Mouse (Mus musculus): ENCODE measurements around the gene Ghrh. TPM values are rescaled to one million over a fixed set of nuclear protein-coding genes. Genes with fewer than 3 reads are reported as not detected.
A peak's percentile ranks its signal among the peaks of the same experiment; 100 is the strongest.

The Ghrh gene
- total RNA-seq, 1 experiment from 2014 or later: not detected

GRCm38 (mm10) chr2:157314310-157314709, 33.0 kb downstream of the Ghrh start:
- ATAC-seq (ENCODE audit: extremely low read depth, insufficient number of reproducible peaks, low FRiP score, poor library complexity, severe bottlenecking): no peak

DNA sequence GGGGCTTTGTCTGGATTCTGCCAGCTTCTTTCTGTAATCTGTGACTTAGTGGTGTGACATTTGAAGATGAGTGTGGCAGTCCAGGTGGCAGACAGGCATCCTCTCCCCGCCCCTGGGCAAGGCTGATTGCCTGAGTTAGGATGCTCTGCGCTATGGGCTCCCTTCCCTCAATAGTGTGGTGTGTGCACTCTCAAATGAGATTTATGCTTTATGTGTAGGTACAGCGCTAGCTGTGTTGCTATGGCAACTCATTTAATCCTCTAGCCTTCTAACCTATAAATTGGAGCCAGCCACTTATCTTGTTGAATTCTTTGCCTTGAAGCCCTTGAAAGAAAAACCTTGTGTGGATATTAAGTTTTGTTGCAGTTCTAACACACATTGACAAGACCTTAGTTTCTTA, 33.6 kb downstream of the Ghrh start:
- no peak for ATAC-seq (ENCODE audit: extremely low read depth, insufficient number of reproducible peaks, low FRiP score, poor library complexity, severe bottlenecking)

DNA sequence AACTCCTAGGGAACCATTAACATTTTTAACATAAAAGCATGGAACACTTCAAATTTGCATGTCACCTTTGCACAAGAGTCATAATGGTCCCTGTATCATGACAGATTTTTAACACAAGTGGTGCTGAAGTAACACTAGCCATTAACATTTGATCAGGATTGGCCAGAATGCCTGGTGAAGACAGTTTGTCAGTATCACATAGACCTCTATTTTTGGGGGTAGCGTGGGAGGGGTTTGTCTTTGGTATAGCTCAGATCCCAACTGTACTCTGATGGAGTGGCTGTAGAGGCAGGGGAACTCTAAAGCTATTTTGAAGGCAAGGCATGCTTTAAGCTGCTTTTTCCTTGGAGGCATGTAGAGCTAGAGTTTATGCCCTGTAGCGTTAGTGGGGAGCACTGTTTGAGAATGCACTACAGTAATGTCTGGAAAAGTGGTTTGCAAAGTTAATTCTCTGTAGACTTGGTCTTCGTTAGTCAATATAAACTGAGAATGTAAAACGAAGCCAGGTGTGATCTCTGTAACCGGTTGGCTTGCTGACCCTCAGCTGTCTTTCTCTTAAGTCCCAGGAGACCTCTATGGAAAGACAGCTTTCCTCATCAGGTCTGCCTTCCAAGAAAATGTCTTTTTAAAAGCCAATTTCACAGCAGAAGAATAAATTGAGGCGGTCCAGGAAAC, 36.2 kb downstream of the Ghrh start:
- ATAC-seq (ENCODE audit: extremely low read depth, insufficient number of reproducible peaks, low FRiP score, poor library complexity, severe bottlenecking): no peak

GRCm38 (mm10) chr2:157309611-157310010, 37.7 kb downstream of the Ghrh start:
- ATAC-seq (ENCODE audit: extremely low read depth, insufficient number of reproducible peaks, low FRiP score, poor library complexity, severe bottlenecking): no peak

DNA sequence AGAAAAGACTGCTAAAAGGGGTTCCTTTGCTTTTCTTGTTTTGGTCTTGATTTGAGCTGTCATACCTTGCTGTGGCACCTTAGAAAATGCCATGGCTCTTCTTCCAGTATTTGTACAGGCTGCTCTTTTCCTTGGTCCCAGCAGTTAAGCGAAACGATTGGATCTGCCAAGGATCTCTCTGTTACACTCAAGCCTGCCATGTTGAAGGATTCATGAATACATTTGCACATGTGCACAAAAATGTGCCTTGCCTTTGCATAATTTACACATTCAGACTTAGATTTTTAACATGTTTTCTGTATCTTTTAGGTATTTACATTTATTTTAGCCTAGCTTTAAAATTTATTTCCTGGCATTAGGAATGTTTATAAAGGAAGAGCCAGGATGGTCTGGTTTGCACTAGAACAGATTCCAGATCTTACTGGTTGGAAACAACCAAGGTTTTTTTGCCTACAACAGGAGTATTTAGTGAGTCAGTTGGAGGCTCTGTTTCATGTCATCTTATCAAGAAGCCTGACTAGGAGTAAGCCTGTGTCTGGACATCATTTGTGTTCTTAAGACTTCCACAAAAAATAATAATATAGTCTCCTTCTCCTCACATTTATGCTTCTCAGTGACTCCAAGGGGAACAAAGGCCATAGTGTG, 38.9 kb downstream of the Ghrh start:
- ATAC-seq (ENCODE audit: extremely low read depth, insufficient number of reproducible peaks, low FRiP score, poor library complexity, severe bottlenecking): no peak

GRCm38 (mm10) chr2:157307715-157308265, 39.5 kb downstream of the Ghrh start:
- ATAC-seq (ENCODE audit: extremely low read depth, insufficient number of reproducible peaks, low FRiP score, poor library complexity, severe bottlenecking): no peak

DNA sequence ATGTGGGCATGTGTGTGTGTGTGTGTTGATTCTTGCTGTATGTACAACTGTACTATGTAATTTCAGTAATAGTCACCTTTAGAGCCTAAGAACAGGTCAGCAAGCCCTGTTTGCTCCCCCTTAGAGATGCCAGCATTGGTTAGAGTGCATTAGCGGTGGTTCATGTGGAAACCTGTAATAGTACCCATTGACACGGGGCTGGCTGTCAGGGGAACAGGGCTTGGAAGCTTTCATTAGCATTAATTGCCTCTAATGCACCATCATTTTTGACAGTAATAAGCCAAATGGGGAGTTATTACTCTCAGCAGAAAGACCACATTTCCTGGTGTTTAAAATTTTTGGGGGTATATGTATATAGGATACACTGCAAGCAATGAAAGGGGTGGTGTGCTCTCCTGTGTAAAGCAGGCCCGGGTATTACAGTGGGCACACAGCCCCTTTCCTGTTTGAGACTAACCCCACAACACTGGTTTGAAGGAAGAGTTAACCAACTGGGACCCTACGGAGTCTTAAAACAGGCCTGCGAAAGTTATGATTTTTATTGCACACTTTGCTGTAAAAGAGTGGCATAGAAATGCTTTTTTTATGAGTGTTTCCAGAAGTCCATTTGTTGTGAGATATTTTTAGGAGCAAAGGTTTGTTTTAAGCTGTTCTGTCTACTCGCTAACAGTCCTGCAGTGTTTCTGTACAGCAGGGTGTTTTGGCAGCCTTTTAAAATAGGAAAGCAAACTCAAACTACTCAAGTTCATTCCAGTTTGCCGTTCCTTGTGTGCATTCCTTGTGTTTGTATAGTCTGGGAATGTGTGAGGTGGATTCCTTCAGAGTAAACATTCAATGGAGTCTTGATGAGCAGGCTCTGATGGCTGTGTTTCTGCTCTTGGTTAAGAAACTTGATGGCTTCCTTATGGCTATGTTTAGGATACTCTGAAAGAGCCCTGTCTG, 40.9 kb downstream of the Ghrh start:
- ATAC-seq (ENCODE audit: extremely low read depth, insufficient number of reproducible peaks, low FRiP score, poor library complexity, severe bottlenecking): no peak

DNA sequence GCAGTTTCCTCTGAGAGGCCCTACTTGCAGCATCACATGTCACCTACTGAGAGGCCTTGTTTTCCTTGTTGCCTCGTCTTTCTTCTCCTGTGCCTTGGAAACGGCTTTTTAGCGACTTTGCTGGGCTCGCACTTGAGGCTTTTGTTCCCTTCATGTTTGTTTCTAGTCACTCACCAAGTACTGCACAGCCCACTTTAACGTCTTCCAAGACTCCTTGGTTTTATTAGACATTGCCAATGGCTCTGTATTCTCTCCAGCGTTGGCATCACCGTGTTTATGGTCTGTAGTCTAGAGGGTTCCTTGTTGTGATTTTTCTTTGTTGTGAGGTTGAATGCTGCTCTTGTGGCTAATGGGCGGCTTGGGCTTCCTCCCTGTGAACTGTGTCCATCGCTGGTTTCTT, 44.2 kb downstream of the Ghrh start:
- ATAC-seq (ENCODE audit: extremely low read depth, insufficient number of reproducible peaks, low FRiP score, poor library complexity, severe bottlenecking): no peak

- no peak for ATAC-seq (ENCODE audit: extremely low read depth, insufficient number of reproducible peaks, low FRiP score, poor library complexity, severe bottlenecking)
These were observed 47.3 kb downstream of the Ghrh start for GRCm38 (mm10) chr2:157300051-157300450.

- ATAC-seq (ENCODE audit: extremely low read depth, insufficient number of reproducible peaks, low FRiP score, poor library complexity, severe bottlenecking): no peak
These were observed 51.1 kb downstream of the Ghrh start for GRCm38 (mm10) chr2:157296105-157296689.

DNA sequence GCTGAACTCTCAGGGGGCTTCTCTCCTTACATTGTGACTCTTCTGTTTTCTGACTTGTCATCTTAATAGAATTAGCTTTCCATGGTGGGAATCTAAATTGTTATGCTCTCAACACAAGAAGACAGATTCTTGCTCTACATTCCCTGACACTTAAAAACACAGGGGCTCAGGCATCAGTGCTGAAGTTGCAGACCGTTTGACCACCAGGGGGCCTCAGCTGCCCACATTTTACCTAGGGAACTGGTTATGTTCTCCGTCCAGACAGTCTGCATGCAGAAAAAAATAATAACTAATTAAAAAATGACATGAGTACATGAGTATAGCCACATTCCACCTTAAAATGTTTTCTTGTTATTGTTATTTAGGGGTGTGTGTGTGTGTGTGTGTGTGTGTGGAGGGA, 55.2 kb downstream of the Ghrh start:
- no peak; the same call in 1 of the 2 replicates for ATAC-seq (ENCODE audit: extremely low read depth, insufficient number of reproducible peaks, low FRiP score, poor library complexity, severe bottlenecking)

GRCm38 (mm10) chr2:157288996-157289395, 58.3 kb downstream of the Ghrh start:
- no peak for ATAC-seq (ENCODE audit: extremely low read depth, insufficient number of reproducible peaks, low FRiP score, poor library complexity, severe bottlenecking)

DNA sequence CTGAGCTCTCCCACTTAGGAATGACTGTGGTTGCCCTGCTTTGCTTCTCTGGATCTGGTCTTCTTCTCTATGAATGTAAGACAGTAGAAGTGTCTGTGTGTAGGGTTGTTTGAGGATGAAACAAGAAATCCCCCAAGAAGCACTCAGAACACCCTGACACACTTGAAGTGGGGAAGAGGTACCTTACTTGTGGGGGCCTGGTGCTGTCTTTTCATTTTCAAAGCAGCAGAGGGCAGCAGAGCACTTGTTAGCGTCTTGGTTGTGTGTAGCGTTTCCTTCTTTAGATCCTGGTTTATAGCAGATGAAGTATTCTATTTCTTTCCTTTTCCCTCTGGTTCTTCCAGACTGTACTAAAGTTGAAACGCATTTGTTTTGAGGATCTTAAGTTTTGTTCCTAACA, 59.8 kb downstream of the Ghrh start:
- ATAC-seq (ENCODE audit: extremely low read depth, insufficient number of reproducible peaks, low FRiP score, poor library complexity, severe bottlenecking): peak; percentile 27; the same call in 1 of the 2 replicates

DNA sequence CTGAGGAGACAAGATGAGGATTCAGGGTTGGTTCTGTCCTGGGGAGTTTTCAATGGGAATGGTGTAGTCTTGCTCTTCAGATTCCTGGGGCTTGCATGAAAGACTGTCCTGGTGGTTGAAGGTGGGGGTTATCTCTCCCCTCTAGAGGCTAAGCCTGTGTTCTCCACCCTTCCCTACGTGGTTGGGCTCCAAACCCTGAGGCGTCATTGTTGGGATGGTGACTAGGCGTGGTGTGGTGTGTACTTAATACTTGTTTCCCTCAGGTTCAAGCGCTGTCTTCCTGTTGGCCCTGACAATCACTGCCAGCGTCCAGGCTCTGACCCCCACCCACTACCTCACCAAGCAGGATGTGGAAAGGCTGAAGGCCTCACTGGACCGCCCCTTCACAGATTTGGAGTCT, 64.0 kb downstream of the Ghrh start:
- no peak for ATAC-seq (ENCODE audit: extremely low read depth, insufficient number of reproducible peaks, low FRiP score, poor library complexity, severe bottlenecking)

Other genes with a start within 250 kb of the Ghrh start
- 1,618 and 1,994 TPM in 2 replicates for gene Samhd1, start 212.2 kb downstream of the Ghrh start, total RNA-seq (2017)
- 30.2 and 34.8 TPM in 2 replicates for gene Rbl1, start 143.0 kb downstream of the Ghrh start, total RNA-seq (2017)
- gene Rpn2, start 68.5 kb downstream of the Ghrh start, total RNA-seq (2017): 65.4 and 71.1 TPM in 2 replicates
- not detected in 2 replicates for gene Mroh8, start 68.0 kb downstream of the Ghrh start, total RNA-seq (2017)
- 9.5 and 16.5 TPM in 2 replicates for gene Manbal, start 20.1 kb upstream of the Ghrh start, total RNA-seq (2017)
- gene Src, start 70.9 kb upstream of the Ghrh start, total RNA-seq (2017): 0.37 and 0.47 TPM in 2 replicates
- not detected in 2 replicates for gene Nnat, start 212.6 kb upstream of the Ghrh start, total RNA-seq (2017)
- 31.7 and 35.8 TPM in 2 replicates for gene Blcap, start 223.8 kb upstream of the Ghrh start, total RNA-seq (2017)

Measured in neutrophil, adult 5-6 weeks (primary cell).